Mouse (Mus musculus) testis, adult 2 months (tissue): Measurements from ENCODE around the gene Madcam1. TPM values are rescaled to one million over a fixed set of nuclear protein-coding genes. Genes with fewer than 3 reads are reported as not detected.

ENCODE experiments used
- H3K27ac ChIP-seq: fragments of 200-500 bp; 2 replicates; pipeline ENCODE4 v1.5.1; 2012; ENCODE audit warnings: low read depth, low read length; ENCODE audit not compliant: control insufficient read depth, insufficient read depth
- H3K27me3 ChIP-seq: fragments of 200-500 bp; 2 replicates; pipeline ENCODE4 v1.6.1; 2012; ENCODE audit warnings: mild to moderate bottlenecking, low read length, moderate library complexity; ENCODE audit not compliant: control insufficient read depth, insufficient read depth
- H3K36me3 ChIP-seq: fragments of 200-500 bp; 2 replicates; pipeline ENCODE4 v1.6.1; 2012; ENCODE audit warnings: mild to moderate bottlenecking, low read length; ENCODE audit not compliant: control insufficient read depth, insufficient read depth
- H3K4me1 ChIP-seq: fragments of 200-500 bp; 2 replicates; pipeline ENCODE4 v1.6.1; 2012; ENCODE audit warnings: low read length; ENCODE audit not compliant: control insufficient read depth, insufficient read depth
- H3K4me3 ChIP-seq: fragments of 200-500 bp; 2 replicates; pipeline ENCODE4 v1.5.1; 2012; ENCODE audit warnings: low read depth, mild to moderate bottlenecking, low read length, moderate library complexity, mixed read lengths; ENCODE audit not compliant: control insufficient read depth
- CTCF ChIP-seq: fragments of 200-500 bp; IDR thresholded peaks from 2 replicates; pipeline ENCODE4 v1.5.1; 2012; ENCODE audit warnings: low read depth, mild to moderate bottlenecking, inconsistent platforms, low read length, moderate library complexity; ENCODE audit not compliant: control insufficient read depth, insufficient read depth, insufficient replicate concordance
- POLR2A ChIP-seq: fragments of 200-500 bp; IDR thresholded peaks from 2 replicates; pipeline ENCODE4 v1.6.1; 2012; ENCODE audit warnings: low read depth, mild to moderate bottlenecking, inconsistent platforms, low read length, moderate library complexity; ENCODE audit not compliant: control insufficient read depth
- polyA plus RNA-seq: library from polyadenylated mRNA; depleted of rRNA; stranded (reverse); fragments of >200 nt; gene quantifications from 2 replicates; pipeline ENCODE4 v1.2.3, GENCODE M21; 2012; rRNA removed

Madcam1 gene
- polyA plus RNA-seq, 1 experiment: not detected

DNA sequence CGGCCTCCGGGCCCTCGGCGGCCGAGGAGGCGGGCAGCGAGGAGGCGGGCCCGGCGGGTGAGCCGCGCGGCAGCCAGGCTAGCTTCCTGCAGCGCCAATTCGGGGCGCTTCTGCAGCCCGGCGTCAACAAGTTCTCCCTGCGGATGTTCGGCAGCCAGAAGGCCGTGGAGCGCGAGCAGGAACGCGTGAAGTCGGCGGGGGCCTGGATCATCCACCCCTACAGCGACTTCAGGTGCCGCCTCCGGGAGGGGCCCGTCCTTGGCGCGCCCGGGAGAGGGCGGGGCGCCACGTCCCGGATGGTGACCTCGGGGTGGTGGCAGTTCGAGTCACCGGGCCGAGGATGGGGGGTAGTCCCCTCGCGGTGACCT lies 52.6 kb downstream of the Madcam1 start:
- TF ChIP-seq CTCF: no peak
- no peak for TF ChIP-seq POLR2A
- H3K27me3 ChIP-seq: no peaks in the 10 kb centered on the region
- H3K4me3 ChIP-seq: peak overlapping the region; percentile 32; the same call in 1 of the 2 replicates
- H3K4me1 ChIP-seq: peaks cover 16% of the 10 kb centered on the region
- no peaks in the 10 kb centered on the region for H3K36me3 ChIP-seq
- no peak overlapping the region for H3K27ac ChIP-seq

DNA sequence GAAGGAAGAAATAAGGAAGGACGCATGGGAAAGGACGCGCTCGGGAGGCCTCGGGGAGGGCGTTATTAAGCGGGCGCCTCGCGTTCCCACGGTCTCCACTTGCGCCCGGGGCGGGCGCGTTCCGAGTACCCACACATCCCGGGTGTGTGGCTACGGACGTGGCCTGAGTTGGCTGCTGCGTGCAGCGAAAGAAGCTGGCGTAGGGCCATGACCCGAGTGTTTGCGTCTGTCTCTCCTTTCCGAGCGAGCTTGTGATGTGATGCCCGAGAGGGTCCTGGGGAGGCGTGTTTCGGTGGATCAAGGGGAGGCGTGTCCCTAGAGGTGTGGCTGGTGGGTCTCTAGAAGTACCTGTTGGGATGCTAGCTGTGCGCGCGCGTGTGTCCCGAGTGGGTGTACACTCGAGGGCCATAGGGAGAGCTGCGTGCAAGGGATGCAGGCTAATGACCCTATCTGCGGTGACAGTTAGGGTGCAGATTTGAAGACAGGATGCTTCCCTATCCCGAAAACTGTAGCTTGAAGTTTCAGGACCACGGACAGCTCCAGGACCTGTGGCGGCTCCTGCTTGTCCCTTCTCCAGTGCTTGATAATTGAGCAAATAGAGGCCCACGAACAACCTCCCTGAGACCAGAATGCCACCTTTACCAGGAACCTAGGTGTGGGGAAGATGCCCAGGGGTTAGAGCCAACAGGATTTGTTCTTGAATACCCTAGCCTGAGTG lies 53.4 kb downstream of the Madcam1 start:
- no peaks in the 10 kb centered on the region for H3K27me3 ChIP-seq
- no peak overlapping the region for H3K27ac ChIP-seq
- H3K4me1 ChIP-seq: peaks cover 16% of the 10 kb centered on the region
- TF ChIP-seq POLR2A: no peak
- TF ChIP-seq CTCF: no peak
- no peaks in the 10 kb centered on the region for H3K36me3 ChIP-seq
- no peak overlapping the region; the same call in 1 of the 2 replicates for H3K4me3 ChIP-seq

Other genes with a start within 250 kb of the Madcam1 start
- gene Vmn2r83, start 195.8 kb upstream of the Madcam1 start, polyA plus RNA-seq: not detected in 2 replicates
- gene Plpp2, start 130.8 kb upstream of the Madcam1 start, polyA plus RNA-seq: 4.1 and 5.1 TPM in 2 replicates
- gene Mier2, start 109.4 kb upstream of the Madcam1 start, polyA plus RNA-seq: 25.1 and 28.0 TPM in 2 replicates
- 407 and 425 TPM in 2 replicates for gene Theg, start 77.2 kb upstream of the Madcam1 start, polyA plus RNA-seq
- gene C2cd4c, start 50.5 kb upstream of the Madcam1 start, polyA plus RNA-seq: 0.91 and 1.5 TPM in 2 replicates
- gene Shc2, start 26.6 kb upstream of the Madcam1 start, polyA plus RNA-seq: 4.5 and 5.8 TPM in 2 replicates
- not detected in 2 replicates for gene Odf3l2, start 18.8 kb upstream of the Madcam1 start, polyA plus RNA-seq
- 33.9 and 36.7 TPM in 2 replicates for gene Tpgs1, start 4.8 kb downstream of the Madcam1 start, polyA plus RNA-seq
- gene Cdc34, start 17.6 kb downstream of the Madcam1 start, polyA plus RNA-seq: 855 and 952 TPM in 2 replicates
- 0.33 and 0.52 TPM in 2 replicates for gene Gzmm, start 24.5 kb downstream of the Madcam1 start, polyA plus RNA-seq
- 849 and 920 TPM in 2 replicates for gene Bsg, start 39.9 kb downstream of the Madcam1 start, polyA plus RNA-seq
- gene Hcn2, start 52.1 kb downstream of the Madcam1 start, polyA plus RNA-seq: 0.69 and 0.88 TPM in 2 replicates
- 30.6 and 32.5 TPM in 2 replicates for gene Polrmt, start 82.0 kb downstream of the Madcam1 start, polyA plus RNA-seq
- 0.28 and 0.53 TPM in 2 replicates for gene Fgf22, start 90.5 kb downstream of the Madcam1 start, polyA plus RNA-seq
- 989 and 1,153 TPM in 2 replicates for gene Rnf126, start 102.4 kb downstream of the Madcam1 start, polyA plus RNA-seq
- gene Fstl3, start 112.7 kb downstream of the Madcam1 start, polyA plus RNA-seq: 13.8 and 16.1 TPM in 2 replicates
- 0.11 TPM in 1 of 2 replicates, not detected in the other for gene Prss57, start 126.4 kb downstream of the Madcam1 start, polyA plus RNA-seq
- 8.1 and 9.1 TPM in 2 replicates for gene Palm, start 129.0 kb downstream of the Madcam1 start, polyA plus RNA-seq
- gene Misp, start 156.4 kb downstream of the Madcam1 start, polyA plus RNA-seq: 0.27 and 0.36 TPM in 2 replicates
- 125 and 126 TPM in 2 replicates for gene Ptbp1, start 189.9 kb downstream of the Madcam1 start, polyA plus RNA-seq
- gene Prtn3, start 209.9 kb downstream of the Madcam1 start, polyA plus RNA-seq: 0.72 and 0.90 TPM in 2 replicates
- gene Plppr3, start 210.1 kb downstream of the Madcam1 start, polyA plus RNA-seq: 1.6 and 2.7 TPM in 2 replicates
- gene Elane, start 221.7 kb downstream of the Madcam1 start, polyA plus RNA-seq: 0.11 and 0.22 TPM in 2 replicates
- gene Cfd, start 226.3 kb downstream of the Madcam1 start, polyA plus RNA-seq: 18.0 and 33.8 TPM in 2 replicates
- gene Med16, start 244.4 kb downstream of the Madcam1 start, polyA plus RNA-seq: 163 and 181 TPM in 2 replicates
- not detected in 2 replicates for gene Gm26602, start 246.3 kb downstream of the Madcam1 start, polyA plus RNA-seq